Mouse (Mus musculus) erythroblast, embryonic 14.5 days (primary cell): ENCODE results near the gene Gjb5. TPM values are rescaled to one million over a fixed set of nuclear protein-coding genes. Genes with fewer than 3 reads are reported as not detected.

Source experiments
- H3K27me3 ChIP-seq: 2 replicates; pipeline ENCODE4 v1.6.1; 2012; ENCODE audit warnings: inconsistent platforms; ENCODE audit not compliant: control insufficient read depth
- H3K36me3 ChIP-seq: 2 replicates; pipeline ENCODE4 v1.6.1; 2012; ENCODE audit warnings: mild to moderate bottlenecking, inconsistent platforms; ENCODE audit not compliant: control insufficient read depth
- H3K4me1 ChIP-seq: 2 replicates; pipeline ENCODE4 v1.6.1; 2012; ENCODE audit warnings: inconsistent platforms; ENCODE audit not compliant: control insufficient read depth
- H3K4me3 ChIP-seq: replicated peaks from 2 replicates; pipeline ENCODE3; 2012; ENCODE audit warnings: moderate library complexity, mild to moderate bottlenecking, inconsistent platforms
- H3K9me3 ChIP-seq: 2 replicates; pipeline ENCODE4 v1.6.1; 2012; ENCODE audit warnings: low read length, inconsistent platforms, mixed read lengths; ENCODE audit not compliant: control insufficient read depth
- GATA1 ChIP-seq: IDR thresholded peaks from 2 replicates; pipeline ENCODE4 v1.6.1; 2012; ENCODE audit warnings: low read length, inconsistent platforms, mixed read lengths
- TAL1 ChIP-seq: IDR thresholded peaks from 3 replicates; pipeline ENCODE4 v1.6.1; 2012; ENCODE audit warnings: low read length, inconsistent platforms, mixed read lengths
- polyA plus RNA-seq: library from polyadenylated mRNA; stranded (reverse); fragments of >175 nt; gene quantifications from 2 replicates; pipeline ENCODE4 v1.2.3, GENCODE M21; 2012

The Gjb5 gene
- polyA plus RNA-seq, 1 experiment: not detected

- H3K9me3 ChIP-seq: no peaks in the 10 kb centered on the region
Observed at GRCm38 (mm10) chr4:127373491-127373890, 15.5 kb upstream of the Gjb5 start.

GRCm38 (mm10) chr4:127371546-127371945 lies 13.6 kb upstream of the Gjb5 start:
- Histone ChIP-seq H3K27me3 (no peaks in the 10 kb centered on the region), H3K9me3 (no peaks in the 10 kb centered on the region)

More at GRCm38 (mm10) chr4:127373491-127373890, 15.5 kb upstream of the Gjb5 start:
- no peak overlapping the region for H3K4me3 ChIP-seq
- H3K4me1 ChIP-seq: no peaks in the 10 kb centered on the region
- TF ChIP-seq GATA1: no peak
- no peak for TF ChIP-seq TAL1
- no peaks in the 10 kb centered on the region for H3K36me3 ChIP-seq
- H3K27me3 ChIP-seq: no peaks in the 10 kb centered on the region

GRCm38 (mm10) chr4:127370447-127370846 lies 12.5 kb upstream of the Gjb5 start:
- Histone ChIP-seq H3K4me3 (no peak overlapping the region), H3K9me3 (no peaks in the 10 kb centered on the region), H3K27me3 (no peaks in the 10 kb centered on the region), H3K36me3 (no peaks in the 10 kb centered on the region), H3K4me1 (no peaks in the 10 kb centered on the region)
- TF ChIP-seq GATA1 (no peak), TAL1 (no peak)

More at GRCm38 (mm10) chr4:127371546-127371945, 13.6 kb upstream of the Gjb5 start:
- TF ChIP-seq GATA1 (no peak), TAL1 (no peak)
- Histone ChIP-seq H3K4me3 (no peak overlapping the region), H3K4me1 (no peaks in the 10 kb centered on the region), H3K36me3 (no peaks in the 10 kb centered on the region)

GRCm38 (mm10) chr4:127368379-127368973 lies 10.5 kb upstream of the Gjb5 start:
- Histone ChIP-seq H3K9me3 (no peaks in the 10 kb centered on the region), H3K4me1 (no peaks in the 10 kb centered on the region), H3K27me3 (no peaks in the 10 kb centered on the region), H3K36me3 (no peaks in the 10 kb centered on the region), H3K4me3 (no peak overlapping the region)
- TF ChIP-seq GATA1 (no peak), TAL1 (no peak)

- no peaks in the 10 kb centered on the region for H3K27me3 ChIP-seq
- no peaks in the 10 kb centered on the region for H3K36me3 ChIP-seq
- TF ChIP-seq GATA1 (no peak), TAL1 (no peak)
- no peaks in the 10 kb centered on the region for H3K4me1 ChIP-seq
- H3K9me3 ChIP-seq: no peaks in the 10 kb centered on the region
- H3K4me3 ChIP-seq: no peak overlapping the region
Observed at GRCm38 (mm10) chr4:127365834-127366233, 7.9 kb upstream of the Gjb5 start.

GRCm38 (mm10) chr4:127365433-127365832 lies 7.5 kb upstream of the Gjb5 start:
- TF ChIP-seq GATA1 (no peak), TAL1 (no peak)
- Histone ChIP-seq H3K9me3 (no peaks in the 10 kb centered on the region), H3K36me3 (no peaks in the 10 kb centered on the region)

GRCm38 (mm10) chr4:127364431-127364830 lies 6.5 kb upstream of the Gjb5 start:
- Histone ChIP-seq H3K4me1 (no peaks in the 10 kb centered on the region), H3K4me3 (no peak overlapping the region), H3K27me3 (no peaks in the 10 kb centered on the region), H3K36me3 (no peaks in the 10 kb centered on the region), H3K9me3 (no peaks in the 10 kb centered on the region)
- TF ChIP-seq GATA1 (no peak), TAL1 (no peak)

More at GRCm38 (mm10) chr4:127365433-127365832, 7.5 kb upstream of the Gjb5 start:
- H3K4me1 ChIP-seq: no peaks in the 10 kb centered on the region
- no peaks in the 10 kb centered on the region for H3K27me3 ChIP-seq
- H3K4me3 ChIP-seq: no peak overlapping the region

- Histone ChIP-seq H3K4me1 (no peaks in the 10 kb centered on the region), H3K4me3 (no peak overlapping the region), H3K36me3 (no peaks in the 10 kb centered on the region), H3K9me3 (no peaks in the 10 kb centered on the region), H3K27me3 (no peaks in the 10 kb centered on the region)
- TF ChIP-seq TAL1 (no peak), GATA1 (no peak)
Observed at GRCm38 (mm10) chr4:127363331-127363730, 5.3 kb upstream of the Gjb5 start.

- TF ChIP-seq GATA1 (no peak), TAL1 (no peak)
- Histone ChIP-seq H3K9me3 (no peaks in the 10 kb centered on the region), H3K27me3 (no peaks in the 10 kb centered on the region), H3K4me1 (peaks cover 2% of the 10 kb centered on the region), H3K4me3 (no peak overlapping the region), H3K36me3 (no peaks in the 10 kb centered on the region)
Observed at GRCm38 (mm10) chr4:127362520-127362919, 4.5 kb upstream of the Gjb5 start.
